Mouse (Mus musculus) MEL (cell line): ENCODE results near the gene Pml. TPM values are rescaled to one million over a fixed set of nuclear protein-coding genes. Genes with fewer than 3 reads are reported as not detected.

Experiments used
- DNase-seq: peaks from one replicate; pipeline ENCODE4 v3.0.0; 2011; ENCODE audit warnings: low read depth, low spot score
- H3K27ac ChIP-seq: 2 replicates; pipeline ENCODE4 v1.5.1; 2012; ENCODE audit warnings: low read depth, mild to moderate bottlenecking, control low read depth, low read length, moderate library complexity; ENCODE audit not compliant: control insufficient read depth
- H3K27me3 ChIP-seq, 2 experiments: fragments of 150-350 bp in 1 of 2; sonication (generic) in 1 of 2; 2 replicates each; pipeline ENCODE4 v1.6.1; 2012; ENCODE audit warnings: low read length in 2 of 2, mild to moderate bottlenecking in 2 of 2, improper control_type of control experiment in 1 of 2, moderate library complexity in 1 of 2; ENCODE audit not compliant: insufficient read depth in 2 of 2, control insufficient read depth in 1 of 2
- H3K36me3 ChIP-seq, 2 experiments: 2 replicates each; pipeline ENCODE4 v1.6.1; 2012 to 2014; ENCODE audit warnings: low read length in 2 of 2, improper control_type of control experiment in 1 of 2, inconsistent platforms in 1 of 2, mild to moderate bottlenecking in 1 of 2; ENCODE audit not compliant: insufficient read depth in 2 of 2, control insufficient read depth in 1 of 2
- H3K4me1 ChIP-seq, 2 experiments: fragments of 150-350 bp in 1 of 2; sonication (generic) in 1 of 2; 2 replicates each; pipeline ENCODE4 v1.6.1; 2012; ENCODE audit warnings: low read length in 2 of 2, improper control_type of control experiment in 1 of 2, mild to moderate bottlenecking in 1 of 2; ENCODE audit not compliant: insufficient read depth in 2 of 2, control insufficient read depth in 1 of 2
- H3K4me3 ChIP-seq, 2 experiments: fragments of 150-350 bp in 1 of 2; sonication (generic) in 1 of 2; 2 replicates each; pipeline ENCODE4 v1.5.1; 2012; ENCODE audit warnings: low read depth in 2 of 2, low read length in 2 of 2, mild to moderate bottlenecking in 2 of 2, moderate library complexity in 2 of 2, control low read depth in 1 of 2, improper control_type of control experiment in 1 of 2; ENCODE audit not compliant: control insufficient read depth in 1 of 2, insufficient read depth in 1 of 2
- H3K79me2 ChIP-seq: 2 replicates; pipeline ENCODE4 v1.6.1; 2012; ENCODE audit warnings: mild to moderate bottlenecking, low read length, moderate library complexity; ENCODE audit not compliant: control insufficient read depth, poor library complexity, insufficient read depth
- H3K9ac ChIP-seq: 2 replicates; pipeline ENCODE4 v1.6.1; 2012; ENCODE audit warnings: low read depth, mild to moderate bottlenecking, control low read depth, low read length, moderate library complexity; ENCODE audit not compliant: control insufficient read depth, poor library complexity, severe bottlenecking
- H3K9me3 ChIP-seq: fragments of 150-350 bp; sonication (generic); replicated peaks from 2 replicates; pipeline ENCODE4 v1.6.1; 2012; ENCODE audit warnings: mild to moderate bottlenecking, low read length, improper control_type of control experiment, moderate library complexity; ENCODE audit not compliant: insufficient read depth
- BHLHE40 ChIP-seq: IDR thresholded peaks from 2 replicates; pipeline ENCODE4 v1.6.1; 2012; ENCODE audit warnings: low read depth, mild to moderate bottlenecking, inconsistent platforms, low read length, improper control_type of control experiment, borderline replicate concordance
- CHD1 ChIP-seq: IDR thresholded peaks from 2 replicates; pipeline ENCODE4 v1.6.1; 2012; ENCODE audit warnings: low read depth, mild to moderate bottlenecking, inconsistent platforms, low read length, improper control_type of control experiment
- CTCF ChIP-seq, 3 experiments: IDR thresholded peaks in 2 of 3; conservative IDR thresholded peaks in 1 of 3; 2 replicates each; pipeline ENCODE4 v1.5.1; 2011 to 2012; ENCODE audit warnings: low read length in 3 of 3, low read depth in 2 of 3, mild to moderate bottlenecking in 2 of 3, improper control_type of control experiment in 1 of 3, inconsistent platforms in 1 of 3, mixed read lengths in 1 of 3, moderate library complexity in 1 of 3; ENCODE audit not compliant: control insufficient read depth in 1 of 3, insufficient read depth in 1 of 3, poor library complexity in 1 of 3, severe bottlenecking in 1 of 3
- ELF1 ChIP-seq: IDR thresholded peaks from 2 replicates; pipeline ENCODE4 v1.6.1; 2014; ENCODE audit warnings: low read depth, mild to moderate bottlenecking, inconsistent platforms, low read length, improper control_type of control experiment, moderate library complexity
- GABPA ChIP-seq: IDR thresholded peaks from 2 replicates; pipeline ENCODE4 v1.6.1; 2012; ENCODE audit warnings: low read depth, mild to moderate bottlenecking, inconsistent platforms, low read length, improper control_type of control experiment, moderate library complexity
- GATA1 ChIP-seq: IDR thresholded peaks from 2 replicates; pipeline ENCODE4 v1.6.1; 2011; ENCODE audit warnings: low read depth, low read length, improper control_type of control experiment
- HCFC1 ChIP-seq: IDR thresholded peaks from 2 replicates; pipeline ENCODE4 v1.6.1; 2012; ENCODE audit warnings: low read depth, mild to moderate bottlenecking, inconsistent platforms, low read length, improper control_type of control experiment, moderate library complexity
- KAT2A ChIP-seq: conservative IDR thresholded peaks from 2 replicates; pipeline ENCODE4 v1.6.1; 2012; ENCODE audit warnings: low read depth, low read length, improper control_type of control experiment, inconsistent platforms
- MAZ ChIP-seq: IDR thresholded peaks from 2 replicates; pipeline ENCODE4 v1.6.1; 2012; ENCODE audit warnings: low read depth, mild to moderate bottlenecking, inconsistent platforms, low read length, improper control_type of control experiment
- MEF2A ChIP-seq: IDR thresholded peaks from 2 replicates; pipeline ENCODE4 v1.6.1; 2014; ENCODE audit warnings: low read depth, mild to moderate bottlenecking, inconsistent platforms, low read length, improper control_type of control experiment; ENCODE audit not compliant: poor library complexity, insufficient replicate concordance, severe bottlenecking; ENCODE audit errors: extremely low read depth
- MXI1 ChIP-seq: IDR thresholded peaks from 2 replicates; pipeline ENCODE4 v1.6.1; 2011; ENCODE audit warnings: mild to moderate bottlenecking, low read depth, low read length, improper control_type of control experiment
- MYB ChIP-seq: IDR thresholded peaks from 2 replicates; pipeline ENCODE4 v1.6.1; 2011; ENCODE audit warnings: mild to moderate bottlenecking, low read depth, low read length, improper control_type of control experiment
- NRF1 ChIP-seq: IDR thresholded peaks from 2 replicates; pipeline ENCODE4 v1.6.1; 2014; ENCODE audit warnings: low read depth, mild to moderate bottlenecking, inconsistent platforms, low read length, improper control_type of control experiment, moderate library complexity; ENCODE audit not compliant: poor library complexity, insufficient read depth, severe bottlenecking
- POLR2AphosphoS2 ChIP-seq: IDR thresholded peaks from 2 replicates; pipeline ENCODE4 v1.6.1; 2011; ENCODE audit warnings: low read length, improper control_type of control experiment
- POLR2AphosphoS5 ChIP-seq: IDR thresholded peaks from 2 replicates; pipeline ENCODE4 v1.6.1; 2012; ENCODE audit warnings: low read depth, borderline replicate concordance, mild to moderate bottlenecking, inconsistent platforms, low read length, moderate library complexity, mixed read lengths
- RAD21 ChIP-seq: IDR thresholded peaks from 2 replicates; pipeline ENCODE4 v1.6.1; 2011; ENCODE audit warnings: mild to moderate bottlenecking, low read depth, low read length, improper control_type of control experiment
- RCOR1 ChIP-seq: IDR thresholded peaks from 2 replicates; pipeline ENCODE4 v1.6.1; 2012; ENCODE audit warnings: low read depth, mild to moderate bottlenecking, inconsistent platforms, low read length, improper control_type of control experiment
- SIN3A ChIP-seq: IDR thresholded peaks from 2 replicates; pipeline ENCODE4 v1.6.1; 2012; ENCODE audit warnings: low read length, improper control_type of control experiment, inconsistent platforms
- TCF12 ChIP-seq: IDR thresholded peaks from 2 replicates; pipeline ENCODE4 v1.6.1; 2014; ENCODE audit warnings: low read depth, mild to moderate bottlenecking, inconsistent platforms, low read length, improper control_type of control experiment, moderate library complexity
- UBTF ChIP-seq: IDR thresholded peaks from 2 replicates; pipeline ENCODE4 v1.6.1; 2012; ENCODE audit warnings: low read depth, mild to moderate bottlenecking, inconsistent platforms, low read length, improper control_type of control experiment, moderate library complexity, borderline replicate concordance; ENCODE audit not compliant: insufficient read depth
- USF2 ChIP-seq, 2 experiments: IDR thresholded peaks; 2 replicates each; pipeline ENCODE4 v1.6.1; 2011 to 2012; ENCODE audit warnings: improper control_type of control experiment in 2 of 2, low read length in 2 of 2, borderline replicate concordance in 1 of 2, inconsistent platforms in 1 of 2, low read depth in 1 of 2, mild to moderate bottlenecking in 1 of 2; ENCODE audit not compliant: insufficient read depth in 1 of 2
- ZKSCAN1 ChIP-seq: IDR thresholded peaks from 2 replicates; pipeline ENCODE4 v1.6.1; 2012; ENCODE audit warnings: low read depth, mild to moderate bottlenecking, inconsistent platforms, low read length, improper control_type of control experiment, moderate library complexity
- polyA plus RNA-seq, 2 experiments: library from polyadenylated mRNA; stranded (reverse) in 1 of 2; unstranded in 1 of 2; fragments of >175 nt in 1 of 2; fragments of >200 nt in 1 of 2; gene quantifications; 2 replicates each; pipeline versions ENCODE4 v1.2.1 to v1.2.4; 2012; ENCODE audit warnings: low replicate concordance in 2 of 2, low read depth in 1 of 2; ENCODE audit not compliant: insufficient read length in 2 of 2, insufficient read depth in 1 of 2, missing spikeins in 1 of 2
- total RNA-seq: library from RNA; depleted of rRNA; stranded (reverse); fragments of 300-350 nt; gene quantifications from 2 replicates; pipeline ENCODE4 v1.2.3, GENCODE M21; 2012

Pml gene
- total and polyA plus RNA-seq, 3 experiments: 25.2 to 56.6 TPM; not detected in 1

DNA sequence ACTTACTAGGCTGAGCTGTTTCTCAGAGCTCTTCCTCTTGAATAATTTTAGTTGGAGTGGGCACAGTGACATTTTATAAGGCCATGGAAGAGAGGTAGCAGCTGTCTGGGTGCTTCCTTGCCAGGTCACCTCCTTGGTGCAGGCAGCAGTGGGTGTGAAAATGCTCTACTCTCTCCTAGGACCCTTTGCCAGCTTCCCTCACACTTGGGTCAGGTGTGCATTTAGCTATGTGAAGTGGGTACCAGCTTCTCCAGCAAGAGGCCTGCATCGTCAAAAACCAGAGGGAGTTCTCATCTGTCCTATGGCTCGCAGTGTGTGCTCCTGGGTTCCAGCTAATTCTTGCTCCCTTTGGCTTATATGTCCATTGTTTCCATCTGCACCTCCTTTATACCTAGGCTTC is 70.2 kb downstream of the Pml start:
- H3K36me3 ChIP-seq: no peaks in the 10 kb centered on the region
- TF ChIP-seq MYB (no peak), UBTF (no peak), MXI1 (no peak)
- TF ChIP-seq, all 39 proteins: peak for 0
- Histone ChIP-seq H3K4me3 (no peak overlapping the region), H3K4me1 (no peaks in the 10 kb centered on the region), H3K9ac (no peak overlapping the region), H3K27ac (no peak overlapping the region), H3K79me2 (no peaks in the 10 kb centered on the region), H3K27me3 (peaks cover 6 to 13% of the 10 kb centered on the region in 2 experiments), H3K9me3 (no peaks in the 10 kb centered on the region)
- DNase-seq: no peak

DNA sequence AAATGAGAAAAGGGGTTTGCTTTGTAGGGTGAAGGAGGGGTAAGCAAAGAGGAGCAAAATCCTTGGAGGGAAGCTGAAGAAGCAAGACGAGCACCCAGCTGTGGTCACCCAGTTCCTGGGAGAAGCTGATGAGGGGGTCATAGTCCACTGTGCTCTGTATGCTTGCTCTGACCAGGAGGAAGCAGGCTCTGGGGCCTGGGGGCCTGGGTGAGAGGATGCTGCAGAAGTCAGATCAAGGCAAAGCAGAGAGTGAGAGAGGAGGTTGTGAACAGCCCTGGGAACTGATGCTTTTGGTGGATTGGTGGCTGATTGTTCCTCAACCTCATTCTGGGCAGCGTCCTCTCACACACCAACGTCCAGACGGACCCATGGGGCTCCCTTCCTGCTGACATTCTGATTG is 72.4 kb downstream of the Pml start:
- Histone ChIP-seq H3K36me3 (no peaks in the 10 kb centered on the region), H3K9me3 (no peaks in the 10 kb centered on the region), H3K27me3 (peaks cover 16 to 18% of the 10 kb centered on the region in 2 experiments), H3K27ac (no peak overlapping the region), H3K4me3 (no peak overlapping the region), H3K9ac (no peak overlapping the region), H3K79me2 (no peaks in the 10 kb centered on the region), H3K4me1 (no peaks in the 10 kb centered on the region)
- TF ChIP-seq RAD21: no peak
- TF ChIP-seq NRF1: no peak
- TF ChIP-seq TCF12: no peak
- TF ChIP-seq ELF1: no peak
- no peak for TF ChIP-seq BHLHE40
- no peak for TF ChIP-seq GATA1
- TF ChIP-seq KAT2A: no peak
- no peak for TF ChIP-seq MEF2A
- TF ChIP-seq HCFC1: no peak
- TF ChIP-seq CHD1: no peak
- TF ChIP-seq POLR2AphosphoS5: no peak
- TF ChIP-seq GABPA: no peak
- no peak for TF ChIP-seq RCOR1
- no peak for TF ChIP-seq ZKSCAN1
- TF ChIP-seq SIN3A: no peak
- no peak for TF ChIP-seq MXI1
- TF ChIP-seq CTCF (IDR thresholded peaks at IDR 0.05 in 2 of 3, conservative IDR thresholded peaks at IDR 0.05 in 1 of 3; ENCODE audit: control insufficient read depth in 1 of 3, insufficient read depth in 1 of 3, low read depth in 2 of 3, low read length in 3 of 3, poor library complexity in 1 of 3, severe bottlenecking in 1 of 3): no peak
- TF ChIP-seq POLR2AphosphoS2: no peak
- TF ChIP-seq USF2 (IDR thresholded peaks at IDR 0.05; ENCODE audit: borderline replicate concordance in 1 of 2, insufficient read depth in 1 of 2, low read depth in 1 of 2, low read length in 2 of 2): no peak
- no peak for TF ChIP-seq MAZ
- DNase-seq: no peak
